Mouse (Mus musculus): ENCODE data around the gene Nudt3. TPM values are rescaled to one million over a fixed set of nuclear protein-coding genes. Genes with fewer than 3 reads are reported as not detected.

The Nudt3 gene
- polyA plus RNA-seq, 2 experiments: 10.7 to 20.9 TPM

DNA sequence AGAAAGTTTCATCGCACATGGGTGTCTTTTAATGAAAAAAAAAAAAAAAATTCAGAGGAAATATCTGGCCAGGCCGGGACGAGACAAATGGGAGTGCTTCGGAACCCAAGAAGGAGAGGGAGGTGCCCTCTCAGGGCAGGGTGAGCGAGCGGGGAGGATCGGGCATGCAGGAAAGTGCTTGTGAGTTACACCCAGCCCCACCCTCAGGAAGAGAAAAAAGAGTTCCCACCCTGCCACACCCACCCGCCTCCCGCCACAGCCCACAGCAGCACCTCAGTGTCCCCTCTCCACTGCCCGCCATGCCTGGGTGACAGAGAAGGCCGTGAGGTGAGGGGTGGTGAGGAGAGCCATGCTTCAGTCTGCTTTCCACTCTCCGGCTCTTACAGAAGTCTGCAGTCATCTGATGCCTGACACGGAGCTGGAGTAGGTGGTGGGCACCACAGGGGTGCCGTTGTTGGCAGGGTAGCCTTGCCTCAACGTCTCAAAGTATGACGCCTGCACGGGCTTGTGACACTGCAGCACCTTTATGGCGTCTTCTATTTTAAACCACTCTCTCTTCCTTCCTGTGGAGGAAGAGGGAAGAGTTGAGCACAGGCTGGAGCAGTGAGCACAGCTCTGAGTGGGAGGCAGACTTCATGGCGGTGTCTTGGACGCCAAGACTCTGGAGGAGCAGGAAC lies 42.8 kb downstream of the Nudt3 start:
- H3K27me3 ChIP-seq (ENCODE audit: control insufficient read depth, insufficient read depth, low read length): no peaks in the 10 kb centered on the region
- ATAC-seq (ENCODE audit: insufficient read depth): peak; percentile 51; the same call in 1 of the 2 replicates
- no peak overlapping the region for H3K4me3 ChIP-seq (ENCODE audit: insufficient read depth in 1 of 2, low read depth in 2 of 2, low read length in 2 of 2)
- H3K27ac ChIP-seq: no peak overlapping the region
- peaks cover 0 to 17% of the 10 kb centered on the region in 2 experiments for H3K4me1 ChIP-seq (replicated peaks; ENCODE audit: control insufficient read depth in 2 of 2, insufficient read depth in 2 of 2, low read length in 1 of 2)
- no peak overlapping the region for H3K9ac ChIP-seq (replicated peaks)
- peaks cover 2% of the 10 kb centered on the region; the same call in 1 of the 2 replicates for H3K36me3 ChIP-seq (replicated peaks; ENCODE audit: control insufficient read depth, insufficient read depth, low read depth)
- H3K9me3 ChIP-seq (ENCODE audit: control insufficient read depth, low read length): no peaks in the 10 kb centered on the region
- DNase-seq (ENCODE audit: low read depth in 3 of 3, low spot score in 3 of 3): no peak
- H3K4me2 ChIP-seq (ENCODE audit: low read depth): no peak overlapping the region
- 39% methylated on average over 20 of the region's 20 CpGs for WGBS (ENCODE audit: insufficient replicate concordance)
- TF ChIP-seq EP300 (IDR thresholded peaks at IDR 0.05; ENCODE audit: low read depth): no peak
- no peak for TF ChIP-seq CTCF (IDR thresholded peaks at IDR 0.05; ENCODE audit: low read depth)

DNA sequence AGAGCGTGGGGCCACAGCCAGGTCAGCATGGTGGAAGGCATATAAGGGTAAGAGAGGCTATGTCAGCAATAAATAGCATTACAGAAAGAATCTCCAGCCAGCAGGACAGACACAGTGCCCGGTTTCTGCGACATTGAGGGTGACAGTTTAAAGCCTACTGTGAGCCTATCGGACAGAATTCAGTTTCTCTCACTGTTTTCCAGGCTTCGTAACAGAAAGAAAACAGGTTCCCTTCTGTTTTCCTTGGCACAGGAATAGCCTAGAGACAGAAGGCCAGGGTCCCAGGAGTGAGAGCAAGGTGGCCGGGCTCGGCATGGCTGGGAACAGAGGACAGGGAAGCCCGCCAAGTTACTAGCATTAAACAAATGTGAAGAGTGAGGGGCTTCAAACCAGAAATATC lies 43.5 kb downstream of the Nudt3 start:
- peaks cover 2% of the 10 kb centered on the region; the same call in 1 of the 2 replicates for H3K36me3 ChIP-seq (replicated peaks; ENCODE audit: control insufficient read depth, insufficient read depth, low read depth)
- H3K9ac ChIP-seq (replicated peaks): no peak overlapping the region
- no peak overlapping the region for H3K27ac ChIP-seq
- TF ChIP-seq CTCF (IDR thresholded peaks at IDR 0.05; ENCODE audit: low read depth) (no peak), EP300 (IDR thresholded peaks at IDR 0.05; ENCODE audit: low read depth) (no peak)
- no peaks in the 10 kb centered on the region for H3K27me3 ChIP-seq (ENCODE audit: control insufficient read depth, insufficient read depth, low read length)
- ATAC-seq (ENCODE audit: insufficient read depth) (no peak), DNase-seq (ENCODE audit: low read depth in 3 of 3, low spot score in 3 of 3) (no peak)
- H3K4me1 ChIP-seq (replicated peaks; ENCODE audit: control insufficient read depth in 2 of 2, insufficient read depth in 2 of 2, low read length in 1 of 2): peaks cover 0 to 21% of the 10 kb centered on the region in 2 experiments
- 86% methylated on average over 8 of the region's 8 CpGs for WGBS (ENCODE audit: insufficient replicate concordance)
- H3K4me2 ChIP-seq (ENCODE audit: low read depth): no peak overlapping the region
- H3K4me3 ChIP-seq (ENCODE audit: insufficient read depth in 1 of 2, low read depth in 2 of 2, low read length in 2 of 2): no peak overlapping the region
- no peaks in the 10 kb centered on the region for H3K9me3 ChIP-seq (ENCODE audit: control insufficient read depth, low read length)

DNA sequence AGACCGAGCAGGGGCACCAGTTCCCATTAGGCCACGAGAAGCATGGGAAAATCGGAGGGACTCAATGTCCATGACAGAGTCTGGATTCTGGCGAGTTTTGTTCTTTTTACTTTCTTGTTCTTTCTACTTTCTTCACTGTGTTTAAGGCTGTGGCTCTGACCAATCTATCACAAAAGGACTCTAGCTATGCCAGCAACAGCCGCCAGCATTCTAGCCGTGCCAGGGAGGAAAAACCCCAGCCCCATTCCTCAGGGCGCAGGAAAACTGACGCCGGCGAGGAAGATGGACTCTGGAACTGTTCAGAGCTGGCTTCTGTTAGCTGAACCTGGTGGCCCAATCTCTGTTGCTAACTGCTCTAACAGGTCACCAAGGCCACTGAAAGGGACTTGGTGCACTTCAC lies 44.8 kb downstream of the Nudt3 start:
- no peak for ATAC-seq (ENCODE audit: insufficient read depth)
- Histone ChIP-seq H3K27ac (no peak overlapping the region), H3K9ac (replicated peaks) (no peak overlapping the region), H3K4me3 (ENCODE audit: insufficient read depth in 1 of 2, low read depth in 2 of 2, low read length in 2 of 2) (no peak overlapping the region), H3K4me2 (ENCODE audit: low read depth) (no peak overlapping the region), H3K9me3 (ENCODE audit: control insufficient read depth, low read length) (no peaks in the 10 kb centered on the region), H3K4me1 (replicated peaks; ENCODE audit: control insufficient read depth in 2 of 2, insufficient read depth in 2 of 2, low read length in 1 of 2) (peaks cover 0 to 30% of the 10 kb centered on the region in 2 experiments), H3K27me3 (ENCODE audit: control insufficient read depth, insufficient read depth, low read length) (no peaks in the 10 kb centered on the region), H3K36me3 (replicated peaks; ENCODE audit: control insufficient read depth, insufficient read depth, low read depth) (peaks cover 2% of the 10 kb centered on the region; the same call in 1 of the 2 replicates)
- TF ChIP-seq CTCF (IDR thresholded peaks at IDR 0.05; ENCODE audit: low read depth) (no peak), EP300 (IDR thresholded peaks at IDR 0.05; ENCODE audit: low read depth) (no peak)
- DNase-seq (ENCODE audit: low read depth in 3 of 3, low spot score in 3 of 3): no peak
- 79% methylated on average over 10 of the region's 10 CpGs for WGBS (ENCODE audit: insufficient replicate concordance)

DNA sequence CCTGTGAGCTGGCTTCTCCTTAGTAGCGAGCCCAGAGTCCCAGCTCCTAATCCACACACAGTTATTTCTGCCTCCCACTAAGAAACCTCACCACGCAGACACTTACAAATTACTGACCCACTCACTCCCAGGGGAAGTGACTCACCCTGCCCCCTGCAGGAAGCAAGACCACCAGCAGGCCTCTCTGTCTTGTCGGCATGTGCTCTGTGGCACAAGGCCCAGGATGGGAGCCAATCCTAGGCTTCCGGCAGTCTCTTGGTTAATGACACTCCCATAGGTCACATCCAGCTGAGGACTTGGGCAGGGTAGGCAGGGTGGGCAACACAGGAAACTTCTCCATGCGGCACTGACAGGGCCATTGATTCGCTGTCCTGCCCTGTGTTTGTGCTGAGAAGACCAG lies 45.8 kb downstream of the Nudt3 start:
- H3K4me2 ChIP-seq (ENCODE audit: low read depth): no peak overlapping the region
- peaks cover 0 to 23% of the 10 kb centered on the region in 2 experiments for H3K4me1 ChIP-seq (replicated peaks; ENCODE audit: control insufficient read depth in 2 of 2, insufficient read depth in 2 of 2, low read length in 1 of 2)
- no peak for TF ChIP-seq EP300 (IDR thresholded peaks at IDR 0.05; ENCODE audit: low read depth)
- TF ChIP-seq CTCF (IDR thresholded peaks at IDR 0.05; ENCODE audit: low read depth): peak; percentile 50
- H3K4me3 ChIP-seq (ENCODE audit: insufficient read depth in 1 of 2, low read depth in 2 of 2, low read length in 2 of 2): no peak overlapping the region
- no peak overlapping the region for H3K9ac ChIP-seq (replicated peaks)
- no peak for DNase-seq (ENCODE audit: low read depth in 3 of 3, low spot score in 3 of 3)
- no peaks in the 10 kb centered on the region for H3K9me3 ChIP-seq (ENCODE audit: control insufficient read depth, low read length)
- no peaks in the 10 kb centered on the region for H3K27me3 ChIP-seq (ENCODE audit: control insufficient read depth, insufficient read depth, low read length)
- H3K27ac ChIP-seq: no peak overlapping the region
- WGBS (ENCODE audit: insufficient replicate concordance): 70% methylated on average over 6 of the region's 6 CpGs
- peaks cover 2% of the 10 kb centered on the region; the same call in 1 of the 2 replicates for H3K36me3 ChIP-seq (replicated peaks; ENCODE audit: control insufficient read depth, insufficient read depth, low read depth)
- ATAC-seq (ENCODE audit: insufficient read depth): no peak

DNA sequence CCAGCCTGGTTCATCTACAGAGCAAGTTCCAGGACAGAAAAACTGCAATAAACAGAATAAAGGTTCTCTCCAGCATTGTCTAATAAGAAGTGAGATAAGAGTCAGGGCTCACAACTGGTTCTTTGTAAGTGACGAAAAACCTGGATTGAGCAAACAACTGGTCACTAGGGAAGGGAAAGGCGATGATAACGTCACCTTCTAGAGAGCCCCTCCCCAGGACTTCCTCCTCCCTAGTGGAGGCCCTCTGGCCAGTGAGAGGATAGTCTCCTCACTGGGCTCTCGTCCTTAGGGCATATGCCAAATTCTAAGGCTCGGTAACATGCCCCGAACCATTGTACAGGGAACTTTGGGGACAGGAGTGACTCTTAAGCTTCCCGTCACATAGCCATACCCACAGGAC lies 47.2 kb downstream of the Nudt3 start:
- WGBS (ENCODE audit: insufficient replicate concordance): 73% methylated on average over 7 of the region's 7 CpGs
- Histone ChIP-seq H3K27me3 (ENCODE audit: control insufficient read depth, insufficient read depth, low read length) (no peaks in the 10 kb centered on the region), H3K9me3 (ENCODE audit: control insufficient read depth, low read length) (no peaks in the 10 kb centered on the region), H3K4me1 (replicated peaks; ENCODE audit: control insufficient read depth in 2 of 2, insufficient read depth in 2 of 2, low read length in 1 of 2) (peaks cover 0 to 21% of the 10 kb centered on the region in 2 experiments), H3K27ac (no peak overlapping the region), H3K9ac (replicated peaks) (no peak overlapping the region), H3K4me2 (ENCODE audit: low read depth) (no peak overlapping the region), H3K4me3 (ENCODE audit: insufficient read depth in 1 of 2, low read depth in 2 of 2, low read length in 2 of 2) (no peak overlapping the region), H3K36me3 (replicated peaks; ENCODE audit: control insufficient read depth, insufficient read depth, low read depth) (peaks cover 2% of the 10 kb centered on the region; the same call in 1 of the 2 replicates)
- no peak for TF ChIP-seq EP300 (IDR thresholded peaks at IDR 0.05; ENCODE audit: low read depth)
- no peak for TF ChIP-seq CTCF (IDR thresholded peaks at IDR 0.05; ENCODE audit: low read depth)
- DNase-seq (ENCODE audit: low read depth in 3 of 3, low spot score in 3 of 3) (no peak), ATAC-seq (ENCODE audit: insufficient read depth) (no peak)
